Mouse (Mus musculus) MEL (cell line): ENCODE measurements around the gene Optn. TPM values are rescaled to one million over a fixed set of nuclear protein-coding genes. Genes with fewer than 3 reads are reported as not detected.

Experiments
- DNase-seq: peaks from one replicate; pipeline ENCODE4 v3.0.0; 2011; ENCODE audit warnings: low read depth, low spot score
- H3K27ac ChIP-seq: 2 replicates; pipeline ENCODE4 v1.5.1; 2012; ENCODE audit warnings: low read depth, mild to moderate bottlenecking, control low read depth, low read length, moderate library complexity; ENCODE audit not compliant: control insufficient read depth
- H3K27me3 ChIP-seq, 2 experiments: fragments of 150-350 bp in 1 of 2; sonication (generic) in 1 of 2; 2 replicates each; pipeline ENCODE4 v1.6.1; 2012; ENCODE audit warnings: low read length in 2 of 2, mild to moderate bottlenecking in 2 of 2, improper control_type of control experiment in 1 of 2, moderate library complexity in 1 of 2; ENCODE audit not compliant: insufficient read depth in 2 of 2, control insufficient read depth in 1 of 2
- H3K36me3 ChIP-seq, 2 experiments: 2 replicates each; pipeline ENCODE4 v1.6.1; 2012 to 2014; ENCODE audit warnings: low read length in 2 of 2, improper control_type of control experiment in 1 of 2, inconsistent platforms in 1 of 2, mild to moderate bottlenecking in 1 of 2; ENCODE audit not compliant: insufficient read depth in 2 of 2, control insufficient read depth in 1 of 2
- H3K4me1 ChIP-seq, 2 experiments: fragments of 150-350 bp in 1 of 2; sonication (generic) in 1 of 2; 2 replicates each; pipeline ENCODE4 v1.6.1; 2012; ENCODE audit warnings: low read length in 2 of 2, improper control_type of control experiment in 1 of 2, mild to moderate bottlenecking in 1 of 2; ENCODE audit not compliant: insufficient read depth in 2 of 2, control insufficient read depth in 1 of 2
- H3K4me3 ChIP-seq, 2 experiments: fragments of 150-350 bp in 1 of 2; sonication (generic) in 1 of 2; 2 replicates each; pipeline ENCODE4 v1.5.1; 2012; ENCODE audit warnings: low read depth in 2 of 2, low read length in 2 of 2, mild to moderate bottlenecking in 2 of 2, moderate library complexity in 2 of 2, control low read depth in 1 of 2, improper control_type of control experiment in 1 of 2; ENCODE audit not compliant: control insufficient read depth in 1 of 2, insufficient read depth in 1 of 2
- H3K79me2 ChIP-seq: 2 replicates; pipeline ENCODE4 v1.6.1; 2012; ENCODE audit warnings: mild to moderate bottlenecking, low read length, moderate library complexity; ENCODE audit not compliant: control insufficient read depth, poor library complexity, insufficient read depth
- H3K9ac ChIP-seq: 2 replicates; pipeline ENCODE4 v1.6.1; 2012; ENCODE audit warnings: low read depth, mild to moderate bottlenecking, control low read depth, low read length, moderate library complexity; ENCODE audit not compliant: control insufficient read depth, poor library complexity, severe bottlenecking
- H3K9me3 ChIP-seq: fragments of 150-350 bp; sonication (generic); replicated peaks from 2 replicates; pipeline ENCODE4 v1.6.1; 2012; ENCODE audit warnings: mild to moderate bottlenecking, low read length, improper control_type of control experiment, moderate library complexity; ENCODE audit not compliant: insufficient read depth
- BHLHE40 ChIP-seq: IDR thresholded peaks from 2 replicates; pipeline ENCODE4 v1.6.1; 2012; ENCODE audit warnings: low read depth, mild to moderate bottlenecking, inconsistent platforms, low read length, improper control_type of control experiment, borderline replicate concordance
- CHD1 ChIP-seq: IDR thresholded peaks from 2 replicates; pipeline ENCODE4 v1.6.1; 2012; ENCODE audit warnings: low read depth, mild to moderate bottlenecking, inconsistent platforms, low read length, improper control_type of control experiment
- CTCF ChIP-seq, 3 experiments: IDR thresholded peaks in 2 of 3; conservative IDR thresholded peaks in 1 of 3; 2 replicates each; pipeline ENCODE4 v1.5.1; 2011 to 2012; ENCODE audit warnings: low read length in 3 of 3, low read depth in 2 of 3, mild to moderate bottlenecking in 2 of 3, improper control_type of control experiment in 1 of 3, inconsistent platforms in 1 of 3, mixed read lengths in 1 of 3, moderate library complexity in 1 of 3; ENCODE audit not compliant: control insufficient read depth in 1 of 3, insufficient read depth in 1 of 3, poor library complexity in 1 of 3, severe bottlenecking in 1 of 3
- E2F4 ChIP-seq: IDR thresholded peaks from 2 replicates; pipeline ENCODE4 v1.6.1; 2011; ENCODE audit warnings: low read depth, low read length, improper control_type of control experiment, borderline replicate concordance
- ELF1 ChIP-seq: IDR thresholded peaks from 2 replicates; pipeline ENCODE4 v1.6.1; 2014; ENCODE audit warnings: low read depth, mild to moderate bottlenecking, inconsistent platforms, low read length, improper control_type of control experiment, moderate library complexity
- EP300 ChIP-seq, 2 experiments: IDR thresholded peaks; 2 replicates each; pipeline ENCODE4 v1.6.1; 2011; ENCODE audit warnings: improper control_type of control experiment in 2 of 2, low read length in 2 of 2, low read depth in 1 of 2, mild to moderate bottlenecking in 1 of 2
- ETS1 ChIP-seq: IDR thresholded peaks from 2 replicates; pipeline ENCODE4 v1.6.1; 2012; ENCODE audit warnings: low read depth, mild to moderate bottlenecking, inconsistent platforms, low read length, improper control_type of control experiment, moderate library complexity
- HCFC1 ChIP-seq: IDR thresholded peaks from 2 replicates; pipeline ENCODE4 v1.6.1; 2012; ENCODE audit warnings: low read depth, mild to moderate bottlenecking, inconsistent platforms, low read length, improper control_type of control experiment, moderate library complexity
- KAT2A ChIP-seq: conservative IDR thresholded peaks from 2 replicates; pipeline ENCODE4 v1.6.1; 2012; ENCODE audit warnings: low read depth, low read length, improper control_type of control experiment, inconsistent platforms
- MAFK ChIP-seq: IDR thresholded peaks from 2 replicates; pipeline ENCODE4 v1.6.1; 2011; ENCODE audit warnings: low read depth, mild to moderate bottlenecking, low read length, improper control_type of control experiment, borderline replicate concordance
- MAX ChIP-seq: IDR thresholded peaks from 2 replicates; pipeline ENCODE4 v1.6.1; 2011; ENCODE audit warnings: low read length, improper control_type of control experiment
- MXI1 ChIP-seq: IDR thresholded peaks from 2 replicates; pipeline ENCODE4 v1.6.1; 2011; ENCODE audit warnings: mild to moderate bottlenecking, low read depth, low read length, improper control_type of control experiment
- MYC ChIP-seq: IDR thresholded peaks from 2 replicates; pipeline ENCODE4 v1.6.1; 2011; ENCODE audit warnings: low read depth, mild to moderate bottlenecking, low read length, improper control_type of control experiment, moderate library complexity
- NELFE ChIP-seq: IDR thresholded peaks from 2 replicates; pipeline ENCODE4 v1.6.1; 2011; ENCODE audit warnings: low read depth, low read length, improper control_type of control experiment
- NRF1 ChIP-seq: IDR thresholded peaks from 2 replicates; pipeline ENCODE4 v1.6.1; 2014; ENCODE audit warnings: low read depth, mild to moderate bottlenecking, inconsistent platforms, low read length, improper control_type of control experiment, moderate library complexity; ENCODE audit not compliant: poor library complexity, insufficient read depth, severe bottlenecking
- POLR2AphosphoS5 ChIP-seq: IDR thresholded peaks from 2 replicates; pipeline ENCODE4 v1.6.1; 2012; ENCODE audit warnings: low read depth, borderline replicate concordance, mild to moderate bottlenecking, inconsistent platforms, low read length, moderate library complexity, mixed read lengths
- SIN3A ChIP-seq: IDR thresholded peaks from 2 replicates; pipeline ENCODE4 v1.6.1; 2012; ENCODE audit warnings: low read length, improper control_type of control experiment, inconsistent platforms
- SMC3 ChIP-seq: IDR thresholded peaks from 2 replicates; pipeline ENCODE4 v1.6.1; 2011; ENCODE audit warnings: low read depth, low read length, improper control_type of control experiment
- ZKSCAN1 ChIP-seq: IDR thresholded peaks from 2 replicates; pipeline ENCODE4 v1.6.1; 2012; ENCODE audit warnings: low read depth, mild to moderate bottlenecking, inconsistent platforms, low read length, improper control_type of control experiment, moderate library complexity
- ZMIZ1 ChIP-seq: IDR thresholded peaks from 2 replicates; pipeline ENCODE4 v1.6.1; 2012; ENCODE audit warnings: low read depth, mild to moderate bottlenecking, inconsistent platforms, low read length, improper control_type of control experiment, moderate library complexity
- polyA plus RNA-seq, 2 experiments: library from polyadenylated mRNA; stranded (reverse) in 1 of 2; unstranded in 1 of 2; fragments of >175 nt in 1 of 2; fragments of >200 nt in 1 of 2; gene quantifications; 2 replicates each; pipeline versions ENCODE4 v1.2.1 to v1.2.4; 2012; ENCODE audit warnings: low replicate concordance in 2 of 2, low read depth in 1 of 2; ENCODE audit not compliant: insufficient read length in 2 of 2, insufficient read depth in 1 of 2, missing spikeins in 1 of 2
- total RNA-seq: library from RNA; depleted of rRNA; stranded (reverse); fragments of 300-350 nt; gene quantifications from 2 replicates; pipeline ENCODE4 v1.2.3, GENCODE M21; 2012

The Optn gene
- total and polyA plus RNA-seq, 3 experiments = 10.9 to 17.0 TPM; not detected in 1

DNA sequence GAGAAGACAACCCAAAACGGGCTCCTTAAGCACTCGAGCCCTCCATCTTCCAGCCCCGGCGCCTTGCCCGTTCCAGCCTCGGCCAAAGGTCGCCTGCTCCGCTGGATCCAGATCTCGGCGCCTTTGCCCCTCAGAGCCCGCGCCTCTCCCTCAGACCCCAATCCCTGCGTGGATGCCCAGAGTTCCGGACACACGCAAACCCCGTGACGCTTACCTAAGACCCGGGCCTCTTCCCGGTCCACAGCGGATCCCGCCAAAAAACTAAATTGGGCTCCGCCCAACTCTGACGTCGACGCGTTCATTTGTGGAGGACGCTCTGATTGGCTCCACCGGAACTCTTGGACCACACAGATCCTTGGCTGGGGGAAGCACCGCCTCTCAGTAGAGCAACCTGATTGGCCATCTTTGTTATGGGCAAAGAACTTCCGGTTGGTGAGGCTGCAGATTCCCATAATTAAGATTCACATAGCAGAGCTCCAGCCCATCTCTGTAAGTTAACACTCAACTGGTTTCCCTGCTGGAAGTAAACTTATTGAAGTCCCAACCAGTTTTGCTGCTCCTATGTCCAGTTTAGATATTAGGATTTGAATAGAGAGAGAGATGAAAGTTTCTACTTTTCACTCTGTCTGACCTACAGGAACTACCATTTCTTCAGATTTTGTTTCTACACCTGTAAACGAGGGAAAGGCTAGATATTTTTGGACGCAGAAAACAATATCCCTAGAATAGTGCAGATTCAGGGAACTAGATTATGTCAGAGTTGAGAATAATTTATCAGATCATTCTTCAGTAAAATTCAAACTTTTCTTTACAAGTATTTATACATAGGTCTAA, 51.1 kb downstream of the Optn start, which contains the start of gene Mcm10 (continued):
- TF ChIP-seq MAFK = no peak
- TF ChIP-seq MXI1 = peak; percentile 82
- TF ChIP-seq ELF1 = peak; percentile 81

DNA sequence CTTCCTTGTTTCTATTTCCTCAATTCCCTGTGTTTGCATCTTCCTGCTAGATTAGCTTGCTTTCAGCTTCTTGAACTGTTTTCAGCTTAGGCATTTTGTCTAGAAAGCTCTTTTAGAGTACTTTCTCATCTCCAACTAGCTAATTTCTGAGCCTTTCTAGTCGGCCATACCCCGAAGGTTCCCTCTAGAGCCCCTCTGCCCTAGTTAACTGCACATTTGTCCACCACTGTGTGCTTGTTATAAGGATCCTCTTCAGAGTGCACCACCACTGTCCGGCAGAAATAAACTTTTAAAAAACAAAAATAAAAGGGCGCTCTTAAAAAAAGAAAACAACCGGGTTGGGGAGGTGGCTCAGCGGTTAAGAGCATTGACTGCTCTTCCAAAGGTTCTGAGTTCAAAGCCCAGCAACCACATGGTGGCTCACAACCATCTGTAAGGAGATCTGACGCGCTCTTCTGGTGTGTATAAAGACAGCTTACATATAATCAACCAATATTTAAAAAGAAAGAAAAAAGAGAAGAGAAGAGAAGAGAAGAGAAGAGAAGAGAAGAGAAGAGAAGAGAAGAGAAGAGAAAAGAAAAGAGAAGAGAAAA, 51.9 kb downstream of the Optn start:
- TF ChIP-seq ELF1 (peak; percentile 0; the same call in 1 of the 2 replicates), MAX (0 out of 2 replicates have a peak, but pooled peaks have one; percentile 29), ZKSCAN1 (no peak), MYC (peak; percentile 77; the same call in 1 of the 2 replicates), E2F4 (0 out of 2 replicates have a peak, but pooled peaks have one; percentile 46), MAFK (no peak), ZMIZ1 (0 out of 2 replicates have a peak, but pooled peaks have one; percentile 9), MXI1 (peak; percentile 86), CHD1 (peak; percentile 93), EP300 (IDR thresholded peaks at IDR 0.05; ENCODE audit: low read depth in 1 of 2, low read length in 2 of 2) (no peak)
- Histone ChIP-seq H3K4me3 (peak overlapping the region; percentile 71 to 99), H3K27me3 (no peaks in the 10 kb centered on the region), H3K27ac (peak overlapping the region; percentile 91), H3K9ac (peak overlapping the region; percentile 100), H3K36me3 (peaks cover 17 to 23% of the 10 kb centered on the region in 2 experiments), H3K79me2 (peaks cover 17% of the 10 kb centered on the region), H3K4me1 (peaks cover 2 to 18% of the 10 kb centered on the region in 2 experiments; a peak in 3 of 4 replicates), H3K9me3 (no peaks in the 10 kb centered on the region)
- DNase-seq = peak; percentile 60

DNA sequence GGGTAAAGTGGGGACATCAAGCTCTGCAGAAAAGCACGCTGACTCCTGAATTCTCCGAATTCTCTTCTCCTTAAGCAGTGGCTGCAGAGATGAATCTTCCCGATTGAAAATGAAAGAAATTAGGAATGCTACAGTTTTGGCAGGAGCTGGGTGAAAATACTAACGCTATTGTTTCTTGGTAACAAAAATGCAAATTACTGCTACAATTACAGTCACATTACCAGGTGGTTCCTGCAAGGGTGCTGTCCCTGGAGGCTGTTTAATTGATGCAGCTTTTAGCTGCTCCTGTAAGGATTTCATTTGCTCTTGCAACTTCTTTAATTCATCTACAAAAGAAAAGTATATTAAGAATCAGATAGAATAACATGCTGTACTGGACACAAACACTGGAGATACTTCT, 56.7 kb downstream of the Optn start:
- Histone ChIP-seq H3K36me3 (peaks cover 5 to 26% of the 10 kb centered on the region in 2 experiments), H3K9me3 (no peaks in the 10 kb centered on the region), H3K4me3 (no peak overlapping the region), H3K9ac (no peak overlapping the region), H3K4me1 (peaks cover 0 to 4% of the 10 kb centered on the region in 2 experiments; a peak in 1 of 4 replicates), H3K79me2 (peaks cover 15% of the 10 kb centered on the region), H3K27ac (no peak overlapping the region), H3K27me3 (no peaks in the 10 kb centered on the region)
- DNase-seq = no peak
- TF ChIP-seq SIN3A (no peak), SMC3 (no peak), KAT2A (no peak), NELFE (no peak), POLR2AphosphoS5 (no peak), ETS1 (no peak), ELF1 (no peak), MXI1 (no peak), CTCF (IDR thresholded peaks at IDR 0.05 in 2 of 3, conservative IDR thresholded peaks at IDR 0.05 in 1 of 3; ENCODE audit: control insufficient read depth in 1 of 3, insufficient read depth in 1 of 3, low read depth in 2 of 3, low read length in 3 of 3, poor library complexity in 1 of 3, severe bottlenecking in 1 of 3) (no peak), MAX (no peak), HCFC1 (no peak), BHLHE40 (no peak), NRF1 (no peak), EP300 (IDR thresholded peaks at IDR 0.05; ENCODE audit: low read depth in 1 of 2, low read length in 2 of 2) (no peak), CHD1 (no peak)
